Mouse (Mus musculus) cerebellum, adult 2 months (tissue): ENCODE measurements at regions not wholly inside any gene's neighbourhood (a gene's known extent, or its start where the extent isn't known, plus 50 kb on each side); places are given as distances from the start of the nearest gene placed in this dataset.

Experiments used
- DNase-seq, 2 experiments: peaks; one replicate each; pipeline ENCODE4 v3.0.0; 2021
- H3K27ac ChIP-seq: fragments of 200-500 bp; 2 replicates; pipeline ENCODE4 v1.5.1; 2012; ENCODE audit warnings: low read length, control low read depth, inconsistent platforms; ENCODE audit not compliant: insufficient read depth
- H3K27me3 ChIP-seq: fragments of 200-500 bp; 2 replicates; pipeline ENCODE4 v1.6.1; 2012; ENCODE audit warnings: inconsistent platforms, mild to moderate bottlenecking, low read length, moderate library complexity; ENCODE audit not compliant: control insufficient read depth, insufficient read depth
- H3K4me1 ChIP-seq: fragments of 200-500 bp; 2 replicates; pipeline ENCODE4 v1.6.1; 2011; ENCODE audit warnings: low read length; ENCODE audit not compliant: control insufficient read depth, insufficient read depth
- H3K4me3 ChIP-seq: fragments of 200-500 bp; replicated peaks from 2 replicates; pipeline ENCODE3; 2011; ENCODE audit warnings: mild to moderate bottlenecking, low read depth, low read length, control low read depth; ENCODE audit not compliant: insufficient read depth
- CTCF ChIP-seq: fragments of 200-500 bp; IDR thresholded peaks from 2 replicates; pipeline ENCODE4 v1.5.1; 2011; ENCODE audit warnings: low read depth, mild to moderate bottlenecking, control low read depth, low read length, moderate library complexity, borderline replicate concordance; ENCODE audit not compliant: insufficient read depth
- POLR2A ChIP-seq: fragments of 200-500 bp; IDR thresholded peaks from 2 replicates; pipeline ENCODE4 v1.6.1; 2011; ENCODE audit warnings: low read length, control low read depth, borderline replicate concordance; ENCODE audit not compliant: insufficient read depth
- WGBS: fragments of 180-500 bp; shearing (Covaris S2); methylation state at CpG from one replicate; pipeline ENCODE4 v1.1.7; 2018; 5-methylcytosine and 5-hydroxymethylcytosine counted together

- Histone ChIP-seq H3K4me1 (no peaks in the 10 kb centered on the region), H3K27ac (no peak overlapping the region), H3K27me3 (no peaks in the 10 kb centered on the region), H3K4me3 (no peak overlapping the region)
- TF ChIP-seq POLR2A (no peak), CTCF (no peak)
- 55% methylated on average over 5 of the region's 5 CpGs for WGBS
- DNase-seq, result no peak
These were observed 278.1 kb downstream of the Tox3 start for GRCm38 (mm10) chr8:90070006-90070405.

GRCm38 (mm10) chr8:90069411-90069993 lies 278.6 kb downstream of the Tox3 start:
- DNase-seq, result no peak
- TF ChIP-seq POLR2A (no peak), CTCF (no peak)
- Histone ChIP-seq H3K27me3 (no peaks in the 10 kb centered on the region), H3K27ac (no peak overlapping the region), H3K4me3 (no peak overlapping the region), H3K4me1 (no peaks in the 10 kb centered on the region)
- 21% methylated on average over 10 of the region's 10 CpGs for WGBS

- no peak for DNase-seq
- Histone ChIP-seq H3K27me3 (no peaks in the 10 kb centered on the region), H3K27ac (no peak overlapping the region), H3K4me1 (no peaks in the 10 kb centered on the region), H3K4me3 (no peak overlapping the region)
- WGBS, result 92% methylated on average over 4 of the region's 4 CpGs
- TF ChIP-seq POLR2A (no peak), CTCF (no peak)
These were observed 279.7 kb downstream of the Tox3 start for GRCm38 (mm10) chr8:90068441-90068840.

GRCm38 (mm10) chr8:90064381-90064780 lies 283.8 kb downstream of the Tox3 start:
- 29% methylated on average over 6 of the region's 6 CpGs for WGBS
- no peak overlapping the region for H3K4me3 ChIP-seq
- TF ChIP-seq POLR2A (no peak), CTCF (no peak)
- no peak overlapping the region for H3K27ac ChIP-seq
- H3K4me1 ChIP-seq, result no peaks in the 10 kb centered on the region
- DNase-seq, result no peak
- no peaks in the 10 kb centered on the region for H3K27me3 ChIP-seq

GRCm38 (mm10) chr8:90063291-90063690 lies 284.9 kb downstream of the Tox3 start:
- DNase-seq, result no peak
- Histone ChIP-seq H3K27me3 (no peaks in the 10 kb centered on the region), H3K27ac (no peak overlapping the region), H3K4me3 (no peak overlapping the region), H3K4me1 (no peaks in the 10 kb centered on the region)
- 96% methylated on average over 1 of the region's 1 CpGs for WGBS
- TF ChIP-seq CTCF, result 0 out of 2 replicates have a peak, but pooled peaks have one; percentile 2
- TF ChIP-seq POLR2A, result no peak

- no peak for DNase-seq
- Histone ChIP-seq H3K4me3 (no peak overlapping the region), H3K27ac (no peak overlapping the region), H3K4me1 (no peaks in the 10 kb centered on the region), H3K27me3 (no peaks in the 10 kb centered on the region)
- no peak for TF ChIP-seq POLR2A
- TF ChIP-seq CTCF, result no peak
- 42% methylated on average over 9 of the region's 9 CpGs for WGBS
These were observed 289.4 kb downstream of the Tox3 start for GRCm38 (mm10) chr8:90058631-90059166.

- DNase-seq, result no peak
- 96% methylated on average over 1 of the region's 1 CpGs for WGBS
- Histone ChIP-seq H3K27me3 (no peaks in the 10 kb centered on the region), H3K27ac (no peak overlapping the region), H3K4me3 (no peak overlapping the region), H3K4me1 (no peaks in the 10 kb centered on the region)
- TF ChIP-seq CTCF, result no peak
- TF ChIP-seq POLR2A, result no peak
These were observed 291.8 kb downstream of the Tox3 start for GRCm38 (mm10) chr8:90056331-90056730.

- Histone ChIP-seq H3K27me3 (no peaks in the 10 kb centered on the region), H3K4me3 (no peak overlapping the region), H3K4me1 (no peaks in the 10 kb centered on the region), H3K27ac (no peak overlapping the region)
- WGBS, result 45% methylated on average over 9 of the region's 9 CpGs
- DNase-seq, result no peak
- no peak for TF ChIP-seq POLR2A
- TF ChIP-seq CTCF, result no peak
These were observed 301.4 kb downstream of the Tox3 start for GRCm38 (mm10) chr8:90046779-90047178.
